Mouse (Mus musculus): ENCODE results near the gene Pakap. TPM values are rescaled to one million over a fixed set of nuclear protein-coding genes. Genes with fewer than 3 reads are reported as not detected.

Gene Pakap
- polyA plus RNA-seq, 2 experiments, result 0.51 TPM; not detected in 1

DNA sequence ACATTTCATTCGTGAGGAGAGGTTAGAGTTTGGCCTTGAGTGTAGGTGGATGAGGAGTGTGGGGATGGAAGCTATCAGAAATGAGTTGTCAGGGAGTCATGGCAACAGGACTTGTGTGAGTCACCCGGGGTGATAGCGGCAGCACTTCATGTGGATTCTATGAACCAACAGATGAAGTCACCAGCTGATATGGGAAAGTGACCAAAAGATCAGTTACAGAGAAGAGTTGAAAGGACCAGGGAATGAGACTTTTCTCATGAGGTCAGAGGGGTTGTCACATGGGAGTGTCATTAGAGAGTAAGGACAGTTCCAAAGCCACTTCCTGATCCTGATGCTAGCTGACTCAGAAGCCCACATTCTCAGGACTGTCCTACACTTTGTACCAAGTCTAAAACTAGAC lies 38.3 kb downstream of the Pakap start:
- TF ChIP-seq EP300 (IDR thresholded peaks at IDR 0.05; ENCODE audit: low read depth), result no peak
- no peak for TF ChIP-seq CTCF (IDR thresholded peaks at IDR 0.05; ENCODE audit: low read depth)
- no peak overlapping the region for H3K4me3 ChIP-seq (ENCODE audit: insufficient read depth in 1 of 2, low read depth in 2 of 2, low read length in 2 of 2)
- no peaks in the 10 kb centered on the region for H3K9me3 ChIP-seq (ENCODE audit: control insufficient read depth, low read length)
- H3K4me2 ChIP-seq (ENCODE audit: low read depth), result no peak overlapping the region
- no peaks in the 10 kb centered on the region for H3K4me1 ChIP-seq (replicated peaks; ENCODE audit: control insufficient read depth in 2 of 2, insufficient read depth in 2 of 2, low read length in 1 of 2)
- no peaks in the 10 kb centered on the region for H3K27me3 ChIP-seq (ENCODE audit: control insufficient read depth, insufficient read depth, low read length)
- H3K9ac ChIP-seq (replicated peaks), result no peak overlapping the region
- H3K27ac ChIP-seq, result no peak overlapping the region
- DNase-seq (ENCODE audit: low read depth in 3 of 3, low spot score in 3 of 3), result no peak
- WGBS (ENCODE audit: insufficient replicate concordance), result 63% methylated on average over 3 of the region's 3 CpGs
- H3K36me3 ChIP-seq (replicated peaks; ENCODE audit: control insufficient read depth, insufficient read depth, low read depth), result no peaks in the 10 kb centered on the region
- ATAC-seq (ENCODE audit: insufficient read depth), result no peak

GRCm38 (mm10) chr4:57607247-57607942 lies 39.4 kb downstream of the Pakap start:
- H3K4me1 ChIP-seq (replicated peaks; ENCODE audit: control insufficient read depth in 2 of 2, insufficient read depth in 2 of 2, low read length in 1 of 2), result no peaks in the 10 kb centered on the region
- no peak overlapping the region for H3K4me2 ChIP-seq (ENCODE audit: low read depth)
- H3K27me3 ChIP-seq (ENCODE audit: control insufficient read depth, insufficient read depth, low read length), result no peaks in the 10 kb centered on the region
- no peaks in the 10 kb centered on the region for H3K9me3 ChIP-seq (ENCODE audit: control insufficient read depth, low read length)
- DNase-seq (ENCODE audit: low read depth in 3 of 3, low spot score in 3 of 3) (peak; percentile 10 to 20 (median 20)), ATAC-seq (ENCODE audit: insufficient read depth) (no peak)
- no peak overlapping the region for H3K27ac ChIP-seq
- 49% methylated on average over 22 of the region's 22 CpGs for WGBS (ENCODE audit: insufficient replicate concordance)
- H3K9ac ChIP-seq (replicated peaks), result no peak overlapping the region
- no peaks in the 10 kb centered on the region for H3K36me3 ChIP-seq (replicated peaks; ENCODE audit: control insufficient read depth, insufficient read depth, low read depth)
- no peak overlapping the region for H3K4me3 ChIP-seq (ENCODE audit: insufficient read depth in 1 of 2, low read depth in 2 of 2, low read length in 2 of 2)
- TF ChIP-seq CTCF (IDR thresholded peaks at IDR 0.05; ENCODE audit: low read depth) (peak; percentile 65), EP300 (IDR thresholded peaks at IDR 0.05; ENCODE audit: low read depth) (no peak)

DNA sequence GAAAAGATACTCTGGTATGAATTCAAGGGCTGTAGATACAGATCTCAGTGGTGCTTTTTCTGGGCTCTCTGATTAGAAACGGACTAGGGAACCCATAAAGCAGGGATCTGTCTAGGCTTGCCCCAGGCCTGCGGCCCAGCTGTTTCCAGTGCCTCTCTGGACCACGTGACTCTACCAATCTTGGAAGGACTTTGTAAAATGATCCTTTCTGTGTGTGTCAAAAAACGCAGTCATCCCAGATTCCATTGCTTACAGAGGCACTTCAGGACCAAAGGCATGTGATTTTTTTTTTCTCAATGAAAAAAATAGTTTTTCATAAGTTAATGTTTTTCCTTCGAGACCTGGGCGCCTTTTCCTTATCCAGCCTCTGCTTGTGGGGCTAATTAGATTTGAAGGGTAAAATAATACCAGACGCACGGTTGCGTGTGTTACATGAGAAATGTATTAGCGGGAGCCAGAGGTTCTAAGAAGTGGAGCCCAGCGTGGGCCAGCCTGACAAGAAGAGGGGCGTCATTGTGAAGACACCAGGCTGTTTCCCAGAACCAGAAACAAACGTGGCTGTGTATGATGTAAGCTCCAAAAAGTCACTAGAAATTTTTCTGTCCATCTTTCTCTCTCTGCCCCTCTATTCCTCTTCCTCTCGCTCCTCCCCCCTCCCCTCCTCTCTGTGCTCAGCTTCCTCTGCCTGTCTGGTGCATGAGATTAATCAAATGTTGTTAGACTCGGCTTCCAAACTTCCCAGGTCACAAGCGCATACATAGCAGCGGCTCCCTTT lies 43.5 kb downstream of the Pakap start:
- Histone ChIP-seq H3K9ac (replicated peaks) (no peak overlapping the region), H3K27me3 (ENCODE audit: control insufficient read depth, insufficient read depth, low read length) (no peaks in the 10 kb centered on the region), H3K4me1 (replicated peaks; ENCODE audit: control insufficient read depth in 2 of 2, insufficient read depth in 2 of 2, low read length in 1 of 2) (no peaks in the 10 kb centered on the region), H3K4me2 (ENCODE audit: low read depth) (no peak overlapping the region), H3K9me3 (ENCODE audit: control insufficient read depth, low read length) (no peaks in the 10 kb centered on the region), H3K4me3 (ENCODE audit: insufficient read depth in 1 of 2, low read depth in 2 of 2, low read length in 2 of 2) (no peak overlapping the region), H3K27ac (no peak overlapping the region), H3K36me3 (replicated peaks; ENCODE audit: control insufficient read depth, insufficient read depth, low read depth) (no peaks in the 10 kb centered on the region)
- TF ChIP-seq CTCF (IDR thresholded peaks at IDR 0.05; ENCODE audit: low read depth), result no peak
- no peak for TF ChIP-seq EP300 (IDR thresholded peaks at IDR 0.05; ENCODE audit: low read depth)
- ATAC-seq (ENCODE audit: insufficient read depth) (no peak), DNase-seq (ENCODE audit: low read depth in 3 of 3, low spot score in 3 of 3) (no peak)
- 56% methylated on average over 17 of the region's 17 CpGs for WGBS (ENCODE audit: insufficient replicate concordance)

- no peaks in the 10 kb centered on the region for H3K9me3 ChIP-seq (ENCODE audit: control insufficient read depth, low read length)
- no peak overlapping the region for H3K9ac ChIP-seq (replicated peaks)
- DNase-seq (ENCODE audit: low read depth in 3 of 3, low spot score in 3 of 3) (no peak), ATAC-seq (ENCODE audit: insufficient read depth) (no peak)
- H3K27me3 ChIP-seq (ENCODE audit: control insufficient read depth, insufficient read depth, low read length), result no peaks in the 10 kb centered on the region
- no peak overlapping the region for H3K27ac ChIP-seq
- no peak overlapping the region for H3K4me3 ChIP-seq (ENCODE audit: insufficient read depth in 1 of 2, low read depth in 2 of 2, low read length in 2 of 2)
- H3K4me1 ChIP-seq (replicated peaks; ENCODE audit: control insufficient read depth in 2 of 2, insufficient read depth in 2 of 2, low read length in 1 of 2), result no peaks in the 10 kb centered on the region
- 53% methylated on average over 5 of the region's 5 CpGs for WGBS (ENCODE audit: insufficient replicate concordance)
- no peaks in the 10 kb centered on the region for H3K36me3 ChIP-seq (replicated peaks; ENCODE audit: control insufficient read depth, insufficient read depth, low read depth)
- TF ChIP-seq EP300 (IDR thresholded peaks at IDR 0.05; ENCODE audit: low read depth) (no peak), CTCF (IDR thresholded peaks at IDR 0.05; ENCODE audit: low read depth) (no peak)
- H3K4me2 ChIP-seq (ENCODE audit: low read depth), result no peak overlapping the region
Measured at GRCm38 (mm10) chr4:57612716-57613115, 44.7 kb downstream of the Pakap start.

- DNase-seq (ENCODE audit: low read depth in 3 of 3, low spot score in 3 of 3), result no peak
- H3K36me3 ChIP-seq (replicated peaks; ENCODE audit: control insufficient read depth, insufficient read depth, low read depth), result no peaks in the 10 kb centered on the region
- WGBS (ENCODE audit: insufficient replicate concordance), result 62% methylated on average over 4 of the region's 4 CpGs
- no peaks in the 10 kb centered on the region for H3K4me1 ChIP-seq (replicated peaks; ENCODE audit: control insufficient read depth in 2 of 2, insufficient read depth in 2 of 2, low read length in 1 of 2)
- TF ChIP-seq EP300 (IDR thresholded peaks at IDR 0.05; ENCODE audit: low read depth) (no peak), CTCF (IDR thresholded peaks at IDR 0.05; ENCODE audit: low read depth) (no peak)
- no peak overlapping the region for H3K4me2 ChIP-seq (ENCODE audit: low read depth)
- no peak overlapping the region for H3K4me3 ChIP-seq (ENCODE audit: insufficient read depth in 1 of 2, low read depth in 2 of 2, low read length in 2 of 2)
- no peak overlapping the region for H3K9ac ChIP-seq (replicated peaks)
- H3K27me3 ChIP-seq (ENCODE audit: control insufficient read depth, insufficient read depth, low read length), result no peaks in the 10 kb centered on the region
- H3K9me3 ChIP-seq (ENCODE audit: control insufficient read depth, low read length), result no peaks in the 10 kb centered on the region
- no peak overlapping the region for H3K27ac ChIP-seq
- no peak for ATAC-seq (ENCODE audit: insufficient read depth)
Measured at GRCm38 (mm10) chr4:57614686-57615085, 46.7 kb downstream of the Pakap start.

Measured in liver, embryonic 14.5 days (tissue).